In genomic region chr8:111211180-111211579, GRCm38 (mm10) we compare ENCODE assay signal across 18 mouse cellular contexts.
"Had no signal": no experiment of that assay in that cellular context is flagged by ENCODE, and none has a peak within 500 bp of the region (broad histone marks: within the 10 kb centered on the region; RNA-seq: fewer than 3 reads in every experiment).

No protein-coding gene starts in this region.

- H3K4me3 ChIP-seq: midbrain, embryonic 10.5 days; neural tube, embryonic 12.5 days; stomach, embryonic 15.5 days had no signal

- ATAC-seq: midbrain, embryonic 16.5 days had no signal

- H3K4me2 ChIP-seq: lung, embryonic 14.5 days; neural tube, embryonic 12.5 days; stomach, embryonic 15.5 days had no signal

- H3K4me1 ChIP-seq: midbrain, embryonic 10.5 days; neural tube, embryonic 12.5 days; stomach, embryonic 15.5 days had no signal

- H3K9me3 ChIP-seq: midbrain, embryonic 10.5 days; neural tube, embryonic 12.5 days; stomach, embryonic 15.5 days had no signal

- H3K9ac ChIP-seq: lung, embryonic 14.5 days; neural tube, embryonic 12.5 days; stomach, embryonic 15.5 days had no signal

- H3K27me3 ChIP-seq: neural tube, embryonic 12.5 days; stomach, embryonic 15.5 days had no signal

- H3K27ac ChIP-seq: midbrain, embryonic 10.5 days; neural tube, embryonic 12.5 days; stomach, embryonic 15.5 days; stomach, postnatal 0 days had no signal

- DNase-seq: lung, adult 18-20 months; lung, embryonic 14.5 days; lung, postnatal 10 days; lung, postnatal 4 days; midbrain, embryonic 14.5 days; retina, postnatal 1 day; right cerebral cortex, adult 18-20 months; right cerebral cortex, postnatal 25 days; right cerebral cortex, postnatal 4 days; spleen, adult 18-20 months; thymus, adult 2 months; thymus, postnatal 25 days; thymus, postnatal 4 days had no signal

- H3K36me3 ChIP-seq: midbrain, embryonic 10.5 days; neural tube, embryonic 12.5 days; stomach, embryonic 15.5 days had no signal
